In genomic region chr4:117146176-117146575, GRCm38 (mm10) we compare ENCODE assay signal across 8 mouse cellular contexts. TPM values are rescaled to one million over a fixed set of nuclear protein-coding genes. Genes with fewer than 3 reads are reported as not detected.
DNase-seq lines count a peak whose midpoint lies in the region; TF ChIP-seq lines count a peak whose summit lies in the region.
"Had no signal": no experiment of that assay in that cellular context is flagged by ENCODE, and none has a peak within 500 bp of the region (broad histone marks: within the 10 kb centered on the region; RNA-seq: fewer than 3 reads in every experiment).

No protein-coding gene starts in this region.

- H3K27ac ChIP-seq in cerebellum, adult 2 months (ENCODE audit: insufficient read depth, low read length), result no peak overlapping the region
- H3K27ac ChIP-seq in small intestine, adult 2 months (ENCODE audit: insufficient read depth, low read depth, low read length), result no peak overlapping the region
- H3K27ac ChIP-seq: liver, embryonic 15.5 days had no signal

- H3K4me1 ChIP-seq in cerebellum, adult 2 months (ENCODE audit: control insufficient read depth, insufficient read depth, low read length), result no peaks in the 10 kb centered on the region
- no peaks in the 10 kb centered on the region for H3K4me1 ChIP-seq in small intestine, adult 2 months (ENCODE audit: control insufficient read depth, insufficient read depth, insufficient read length, low read length)

- peak; percentile 88 for DNase-seq in CD4-positive helper T cell, adult 2 months (ENCODE audit: low read depth, low spot score)
- DNase-seq in MEL-GATA-1-ER (ENCODE audit: extremely low read depth, low read depth), result peak; percentile 72
- peak; percentile 76 to 77 for DNase-seq in cerebellum, adult 2 months
- DNase-seq in gastrocnemius, adult 8-10 months (ENCODE audit: low spot score in 2 of 2), result peak; percentile 81
- DNase-seq in kidney, postnatal 4 days, result peak; percentile 93 to 94
- DNase-seq in lung, postnatal 14 days, result peak; percentile 95

- no peak overlapping the region for H3K4me3 ChIP-seq in cerebellum, adult 2 months (replicated peaks; ENCODE audit: insufficient read depth, low read depth, low read length)
- no peak overlapping the region for H3K4me3 ChIP-seq in small intestine, adult 2 months (ENCODE audit: low read depth, low read length)
- H3K4me3 ChIP-seq: liver, embryonic 15.5 days had no signal

- H3K27me3 ChIP-seq in cerebellum, adult 2 months (ENCODE audit: control insufficient read depth, insufficient read depth, low read length), result no peaks in the 10 kb centered on the region
- H3K27me3 ChIP-seq in small intestine, adult 2 months (ENCODE audit: control insufficient read depth, insufficient read depth, low read length), result no peaks in the 10 kb centered on the region

- WGBS in cerebellum, adult 2 months, result 26% methylated on average over 15 of the region's 15 CpGs
- WGBS in small intestine, adult 2 months, result 38% methylated on average over 15 of the region's 15 CpGs

- TF ChIP-seq POLR2A in cerebellum, adult 2 months (IDR thresholded peaks at IDR 0.05; ENCODE audit: borderline replicate concordance, insufficient read depth, low read length), result no peak
- no peak for TF ChIP-seq POLR2A in small intestine, adult 2 months (IDR thresholded peaks at IDR 0.05; ENCODE audit: low read depth, low read length)

- peak; percentile 70 for TF ChIP-seq CTCF in cerebellum, adult 2 months (IDR thresholded peaks at IDR 0.05; ENCODE audit: borderline replicate concordance, insufficient read depth, low read depth, low read length)
- TF ChIP-seq CTCF in small intestine, adult 2 months (IDR thresholded peaks at IDR 0.05; ENCODE audit: extremely low read depth, insufficient read length, insufficient replicate concordance, low read depth, low read length), result peak; percentile 96; the same call in 1 of the 2 replicates

- H3K36me3 ChIP-seq in small intestine, adult 2 months (ENCODE audit: control insufficient read depth, insufficient read depth, low read length), result peaks cover 9% of the 10 kb centered on the region

RNA-seq across cellular contexts. Expression of gene Rps8, which starts 9.9 kb away (rescaled TPM):
- 458 and 507 TPM in 2 replicates for polyA plus RNA-seq in cerebellum, adult 2 months (2012; rRNA removed)
- 100 to 1,000 TPM; 486 to 610 (median 547) TPM for total RNA-seq in gastrocnemius, adult 8-10 months (2022)
- polyA plus RNA-seq in small intestine, adult 2 months (2012; rRNA removed), result 205 and 258 TPM in 2 replicates

RNA-seq across cellular contexts. Expression of gene Plk3, which starts 12.4 kb away (rescaled TPM):
- polyA plus RNA-seq in cerebellum, adult 2 months (2012; rRNA removed), result 11.2 and 13.6 TPM in 2 replicates
- total RNA-seq in gastrocnemius, adult 8-10 months (2022), result under 1 TPM; 0.29 to 0.89 (median 0.46) TPM
- 23.5 and 23.9 TPM in 2 replicates for polyA plus RNA-seq in small intestine, adult 2 months (2012; rRNA removed)

RNA-seq across cellular contexts. Expression of gene Tctex1d4, which starts 19.6 kb away (rescaled TPM):
- polyA plus RNA-seq in cerebellum, adult 2 months (2012; rRNA removed), result 0.92 and 2.2 TPM in 2 replicates
- total RNA-seq in gastrocnemius, adult 8-10 months (2022), result not detected
- 0.33 and 0.62 TPM in 2 replicates for polyA plus RNA-seq in small intestine, adult 2 months (2012; rRNA removed)

RNA-seq across cellular contexts. Expression of gene Btbd19, which starts 20.7 kb away (rescaled TPM):
- 7.0 and 7.1 TPM in 2 replicates for polyA plus RNA-seq in cerebellum, adult 2 months (2012; rRNA removed)
- total RNA-seq in gastrocnemius, adult 8-10 months (2022), result 1 to 10 TPM; 1.6 to 3.2 (median 1.8) TPM
- polyA plus RNA-seq in small intestine, adult 2 months (2012; rRNA removed), result 3.8 and 4.5 TPM in 2 replicates

RNA-seq across cellular contexts. Expression of gene Kif2c, which starts 36.3 kb away (rescaled TPM):
- polyA plus RNA-seq in cerebellum, adult 2 months (2012; rRNA removed), result 0.05 and 0.16 TPM in 2 replicates
- total RNA-seq in gastrocnemius, adult 8-10 months (2022), result not detected
- 0.81 and 2.8 TPM in 2 replicates for polyA plus RNA-seq in small intestine, adult 2 months (2012; rRNA removed)
